Mouse (Mus musculus): ENCODE data around the gene Qser1.

- TF ChIP-seq CTCF (IDR thresholded peaks at IDR 0.05; ENCODE audit: borderline replicate concordance, insufficient read depth, low read length), result no peak
- no peak for TF ChIP-seq POLR2A (IDR thresholded peaks at IDR 0.05; ENCODE audit: low read depth, low read length)
Measured at GRCm38 (mm10) chr2:104714254-104714691, 102.3 kb downstream of the Qser1 start.
